Mouse (Mus musculus) MEL (cell line): ENCODE results near the gene Casq1. TPM values are rescaled to one million over a fixed set of nuclear protein-coding genes. Genes with fewer than 3 reads are reported as not detected.

Experiments
- DNase-seq: peaks from one replicate; pipeline ENCODE4 v3.0.0; 2011; ENCODE audit warnings: low read depth, low spot score
- H3K27ac ChIP-seq: 2 replicates; pipeline ENCODE4 v1.5.1; 2012; ENCODE audit warnings: low read depth, mild to moderate bottlenecking, control low read depth, low read length, moderate library complexity; ENCODE audit not compliant: control insufficient read depth
- H3K27me3 ChIP-seq, 2 experiments: fragments of 150-350 bp in 1 of 2; sonication (generic) in 1 of 2; 2 replicates each; pipeline ENCODE4 v1.6.1; 2012; ENCODE audit warnings: low read length in 2 of 2, mild to moderate bottlenecking in 2 of 2, improper control_type of control experiment in 1 of 2, moderate library complexity in 1 of 2; ENCODE audit not compliant: insufficient read depth in 2 of 2, control insufficient read depth in 1 of 2
- H3K36me3 ChIP-seq, 2 experiments: 2 replicates each; pipeline ENCODE4 v1.6.1; 2012 to 2014; ENCODE audit warnings: low read length in 2 of 2, improper control_type of control experiment in 1 of 2, inconsistent platforms in 1 of 2, mild to moderate bottlenecking in 1 of 2; ENCODE audit not compliant: insufficient read depth in 2 of 2, control insufficient read depth in 1 of 2
- H3K4me1 ChIP-seq, 2 experiments: fragments of 150-350 bp in 1 of 2; sonication (generic) in 1 of 2; 2 replicates each; pipeline ENCODE4 v1.6.1; 2012; ENCODE audit warnings: low read length in 2 of 2, improper control_type of control experiment in 1 of 2, mild to moderate bottlenecking in 1 of 2; ENCODE audit not compliant: insufficient read depth in 2 of 2, control insufficient read depth in 1 of 2
- H3K4me3 ChIP-seq, 2 experiments: fragments of 150-350 bp in 1 of 2; sonication (generic) in 1 of 2; 2 replicates each; pipeline ENCODE4 v1.5.1; 2012; ENCODE audit warnings: low read depth in 2 of 2, low read length in 2 of 2, mild to moderate bottlenecking in 2 of 2, moderate library complexity in 2 of 2, control low read depth in 1 of 2, improper control_type of control experiment in 1 of 2; ENCODE audit not compliant: control insufficient read depth in 1 of 2, insufficient read depth in 1 of 2
- H3K79me2 ChIP-seq: 2 replicates; pipeline ENCODE4 v1.6.1; 2012; ENCODE audit warnings: mild to moderate bottlenecking, low read length, moderate library complexity; ENCODE audit not compliant: control insufficient read depth, poor library complexity, insufficient read depth
- H3K9ac ChIP-seq: 2 replicates; pipeline ENCODE4 v1.6.1; 2012; ENCODE audit warnings: low read depth, mild to moderate bottlenecking, control low read depth, low read length, moderate library complexity; ENCODE audit not compliant: control insufficient read depth, poor library complexity, severe bottlenecking
- H3K9me3 ChIP-seq: fragments of 150-350 bp; sonication (generic); replicated peaks from 2 replicates; pipeline ENCODE4 v1.6.1; 2012; ENCODE audit warnings: mild to moderate bottlenecking, low read length, improper control_type of control experiment, moderate library complexity; ENCODE audit not compliant: insufficient read depth
- CHD2 ChIP-seq: IDR thresholded peaks from 2 replicates; pipeline ENCODE4 v1.6.1; 2011; ENCODE audit warnings: low read length, improper control_type of control experiment
- CTCF ChIP-seq, 3 experiments: IDR thresholded peaks in 2 of 3; conservative IDR thresholded peaks in 1 of 3; 2 replicates each; pipeline ENCODE4 v1.5.1; 2011 to 2012; ENCODE audit warnings: low read length in 3 of 3, low read depth in 2 of 3, mild to moderate bottlenecking in 2 of 3, improper control_type of control experiment in 1 of 3, inconsistent platforms in 1 of 3, mixed read lengths in 1 of 3, moderate library complexity in 1 of 3; ENCODE audit not compliant: control insufficient read depth in 1 of 3, insufficient read depth in 1 of 3, poor library complexity in 1 of 3, severe bottlenecking in 1 of 3
- EP300 ChIP-seq, 2 experiments: IDR thresholded peaks; 2 replicates each; pipeline ENCODE4 v1.6.1; 2011; ENCODE audit warnings: improper control_type of control experiment in 2 of 2, low read length in 2 of 2, low read depth in 1 of 2, mild to moderate bottlenecking in 1 of 2
- ETS1 ChIP-seq: IDR thresholded peaks from 2 replicates; pipeline ENCODE4 v1.6.1; 2012; ENCODE audit warnings: low read depth, mild to moderate bottlenecking, inconsistent platforms, low read length, improper control_type of control experiment, moderate library complexity
- GABPA ChIP-seq: IDR thresholded peaks from 2 replicates; pipeline ENCODE4 v1.6.1; 2012; ENCODE audit warnings: low read depth, mild to moderate bottlenecking, inconsistent platforms, low read length, improper control_type of control experiment, moderate library complexity
- GATA1 ChIP-seq: IDR thresholded peaks from 2 replicates; pipeline ENCODE4 v1.6.1; 2011; ENCODE audit warnings: low read depth, low read length, improper control_type of control experiment
- JUND ChIP-seq: IDR thresholded peaks from 2 replicates; pipeline ENCODE4 v1.6.1; 2011; ENCODE audit warnings: low read depth, mild to moderate bottlenecking, improper control_type of control experiment, low read length
- MEF2A ChIP-seq: IDR thresholded peaks from 2 replicates; pipeline ENCODE4 v1.6.1; 2014; ENCODE audit warnings: low read depth, mild to moderate bottlenecking, inconsistent platforms, low read length, improper control_type of control experiment; ENCODE audit not compliant: poor library complexity, insufficient replicate concordance, severe bottlenecking; ENCODE audit errors: extremely low read depth
- MXI1 ChIP-seq: IDR thresholded peaks from 2 replicates; pipeline ENCODE4 v1.6.1; 2011; ENCODE audit warnings: mild to moderate bottlenecking, low read depth, low read length, improper control_type of control experiment
- MYB ChIP-seq: IDR thresholded peaks from 2 replicates; pipeline ENCODE4 v1.6.1; 2011; ENCODE audit warnings: mild to moderate bottlenecking, low read depth, low read length, improper control_type of control experiment
- MYC ChIP-seq: IDR thresholded peaks from 2 replicates; pipeline ENCODE4 v1.6.1; 2011; ENCODE audit warnings: low read depth, mild to moderate bottlenecking, low read length, improper control_type of control experiment, moderate library complexity
- NELFE ChIP-seq: IDR thresholded peaks from 2 replicates; pipeline ENCODE4 v1.6.1; 2011; ENCODE audit warnings: low read depth, low read length, improper control_type of control experiment
- NRF1 ChIP-seq: IDR thresholded peaks from 2 replicates; pipeline ENCODE4 v1.6.1; 2014; ENCODE audit warnings: low read depth, mild to moderate bottlenecking, inconsistent platforms, low read length, improper control_type of control experiment, moderate library complexity; ENCODE audit not compliant: poor library complexity, insufficient read depth, severe bottlenecking
- POLR2A ChIP-seq, 2 experiments: IDR thresholded peaks; 2 replicates each; pipeline ENCODE4 v1.6.1; 2011 to 2012; ENCODE audit warnings: low read length in 2 of 2, mild to moderate bottlenecking in 2 of 2, control low read depth in 1 of 2, improper control_type of control experiment in 1 of 2, low read depth in 1 of 2, moderate library complexity in 1 of 2; ENCODE audit not compliant: control insufficient read depth in 1 of 2, insufficient read depth in 1 of 2, poor library complexity in 1 of 2
- POLR2AphosphoS5 ChIP-seq: IDR thresholded peaks from 2 replicates; pipeline ENCODE4 v1.6.1; 2012; ENCODE audit warnings: low read depth, borderline replicate concordance, mild to moderate bottlenecking, inconsistent platforms, low read length, moderate library complexity, mixed read lengths
- RCOR1 ChIP-seq: IDR thresholded peaks from 2 replicates; pipeline ENCODE4 v1.6.1; 2012; ENCODE audit warnings: low read depth, mild to moderate bottlenecking, inconsistent platforms, low read length, improper control_type of control experiment
- SMC3 ChIP-seq: IDR thresholded peaks from 2 replicates; pipeline ENCODE4 v1.6.1; 2011; ENCODE audit warnings: low read depth, low read length, improper control_type of control experiment
- UBTF ChIP-seq: IDR thresholded peaks from 2 replicates; pipeline ENCODE4 v1.6.1; 2012; ENCODE audit warnings: low read depth, mild to moderate bottlenecking, inconsistent platforms, low read length, improper control_type of control experiment, moderate library complexity, borderline replicate concordance; ENCODE audit not compliant: insufficient read depth
- ZKSCAN1 ChIP-seq: IDR thresholded peaks from 2 replicates; pipeline ENCODE4 v1.6.1; 2012; ENCODE audit warnings: low read depth, mild to moderate bottlenecking, inconsistent platforms, low read length, improper control_type of control experiment, moderate library complexity
- polyA plus RNA-seq, 2 experiments: library from polyadenylated mRNA; stranded (reverse) in 1 of 2; unstranded in 1 of 2; fragments of >175 nt in 1 of 2; fragments of >200 nt in 1 of 2; gene quantifications; 2 replicates each; pipeline versions ENCODE4 v1.2.1 to v1.2.4; 2012; ENCODE audit warnings: low replicate concordance in 2 of 2, low read depth in 1 of 2; ENCODE audit not compliant: insufficient read length in 2 of 2, insufficient read depth in 1 of 2, missing spikeins in 1 of 2
- total RNA-seq: library from RNA; depleted of rRNA; stranded (reverse); fragments of 300-350 nt; gene quantifications from 2 replicates; pipeline ENCODE4 v1.2.3, GENCODE M21; 2012

Gene Casq1
- total and polyA plus RNA-seq, 3 experiments: 0.21 TPM; not detected in 2

DNA sequence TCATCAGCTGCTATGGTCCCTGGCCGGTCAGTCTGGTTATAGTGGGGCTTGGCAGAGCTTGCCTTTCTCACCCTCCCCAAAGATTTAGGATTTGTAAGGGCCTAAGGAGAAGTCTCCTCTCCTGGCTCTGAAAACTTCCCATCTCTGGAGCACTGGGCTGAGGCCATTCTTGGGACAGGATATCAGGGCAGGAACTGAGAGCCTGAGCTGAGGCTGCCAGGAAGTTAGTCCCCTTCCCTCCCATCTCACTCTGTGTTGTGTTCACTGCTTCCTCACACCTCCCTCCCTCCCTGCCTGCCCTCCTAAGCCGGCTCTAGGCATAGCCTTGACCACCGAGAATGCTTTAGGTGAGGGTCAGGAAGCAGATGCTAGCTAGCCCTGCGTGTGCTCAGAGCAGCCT is 16.1 kb downstream of the Casq1 start:
- DNase-seq: no peak
- no peak for TF ChIP-seq JUND
- TF ChIP-seq CTCF (IDR thresholded peaks at IDR 0.05 in 2 of 3, conservative IDR thresholded peaks at IDR 0.05 in 1 of 3; ENCODE audit: control insufficient read depth in 1 of 3, insufficient read depth in 1 of 3, low read depth in 2 of 3, low read length in 3 of 3, poor library complexity in 1 of 3, severe bottlenecking in 1 of 3): no peak
- TF ChIP-seq MEF2A: no peak
- no peak for TF ChIP-seq SMC3
- TF ChIP-seq MYB: no peak
- no peak for TF ChIP-seq RCOR1
- no peak for TF ChIP-seq ETS1
- no peak for TF ChIP-seq POLR2AphosphoS5
- TF ChIP-seq UBTF: no peak
- no peak for TF ChIP-seq GATA1
- TF ChIP-seq NELFE: no peak
- no peak for TF ChIP-seq MXI1
- no peak for TF ChIP-seq ZKSCAN1
- Histone ChIP-seq H3K9me3 (no peaks in the 10 kb centered on the region), H3K4me1 (peaks cover 3 to 7% of the 10 kb centered on the region in 2 experiments), H3K36me3 (peaks cover 0 to 1% of the 10 kb centered on the region in 2 experiments; a peak in 1 of 4 replicates), H3K9ac (no peak overlapping the region), H3K27ac (no peak overlapping the region), H3K27me3 (no peaks in the 10 kb centered on the region), H3K79me2 (no peaks in the 10 kb centered on the region), H3K4me3 (no peak overlapping the region)

DNA sequence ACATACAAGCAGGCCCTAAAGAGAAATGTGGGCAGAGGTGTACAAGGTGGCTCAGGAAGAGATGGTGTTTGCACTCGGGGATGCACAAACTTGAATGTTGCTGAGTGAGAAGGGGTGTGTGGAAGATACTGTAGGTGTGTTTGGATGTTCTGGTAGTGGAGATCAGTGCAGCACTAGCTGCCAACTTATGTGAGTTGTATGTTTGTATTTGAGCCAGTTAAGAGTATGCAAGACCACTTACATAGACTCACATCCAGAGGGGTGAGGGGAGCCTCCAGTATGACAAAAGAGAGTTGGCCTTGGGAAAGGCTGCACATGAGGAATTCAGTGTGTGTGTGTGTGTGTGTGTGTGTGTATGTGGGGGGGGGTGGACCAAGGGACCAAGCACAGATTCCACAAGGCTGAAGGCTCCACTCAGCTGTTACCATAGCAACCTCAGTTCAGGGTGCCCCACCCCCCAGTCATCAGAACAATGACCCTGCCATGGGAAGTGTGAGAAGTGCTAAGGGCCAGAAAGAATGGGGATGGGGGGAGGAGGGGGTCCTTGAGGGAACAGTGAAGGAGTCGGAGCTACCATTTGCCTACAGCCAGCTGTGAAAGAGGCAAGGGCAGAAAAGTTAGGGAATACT is 16.7 kb downstream of the Casq1 start:
- TF ChIP-seq CHD2: no peak
- TF ChIP-seq ETS1: no peak
- no peak for TF ChIP-seq GATA1
- TF ChIP-seq MEF2A: no peak
- no peak for TF ChIP-seq SMC3
- TF ChIP-seq NRF1: no peak
- TF ChIP-seq RCOR1: no peak
- TF ChIP-seq MYC: no peak
- no peak for TF ChIP-seq POLR2A (IDR thresholded peaks at IDR 0.05; ENCODE audit: control insufficient read depth in 1 of 2, insufficient read depth in 1 of 2, low read depth in 1 of 2, low read length in 2 of 2, poor library complexity in 1 of 2)
- TF ChIP-seq ZKSCAN1: no peak
- TF ChIP-seq MXI1: no peak
- TF ChIP-seq GABPA: no peak
- no peak for TF ChIP-seq EP300 (IDR thresholded peaks at IDR 0.05; ENCODE audit: low read depth in 1 of 2, low read length in 2 of 2)
- Histone ChIP-seq H3K4me1 (peaks cover 3 to 7% of the 10 kb centered on the region in 2 experiments), H3K9me3 (no peaks in the 10 kb centered on the region), H3K9ac (no peak overlapping the region), H3K4me3 (no peak overlapping the region), H3K36me3 (peaks cover 0 to 1% of the 10 kb centered on the region in 2 experiments; a peak in 1 of 4 replicates), H3K27ac (no peak overlapping the region), H3K27me3 (no peaks in the 10 kb centered on the region), H3K79me2 (no peaks in the 10 kb centered on the region)
- no peak for DNase-seq
